Mouse (Mus musculus) liver, embryonic 14.5 days (tissue): ENCODE measurements around the gene Lgals12.
A peak's percentile ranks its signal among the peaks of the same experiment; 100 is the strongest.

Source experiments
- CTCF ChIP-seq: IDR thresholded peaks from 2 replicates; pipeline ENCODE4 v1.5.1; 2016; ENCODE audit warnings: antibody characterized with exemption, low read depth, control low read depth
- EP300 ChIP-seq: IDR thresholded peaks from 2 replicates; pipeline ENCODE4 v1.6.1; 2016; ENCODE audit warnings: antibody characterized with exemption, low read depth

DNA sequence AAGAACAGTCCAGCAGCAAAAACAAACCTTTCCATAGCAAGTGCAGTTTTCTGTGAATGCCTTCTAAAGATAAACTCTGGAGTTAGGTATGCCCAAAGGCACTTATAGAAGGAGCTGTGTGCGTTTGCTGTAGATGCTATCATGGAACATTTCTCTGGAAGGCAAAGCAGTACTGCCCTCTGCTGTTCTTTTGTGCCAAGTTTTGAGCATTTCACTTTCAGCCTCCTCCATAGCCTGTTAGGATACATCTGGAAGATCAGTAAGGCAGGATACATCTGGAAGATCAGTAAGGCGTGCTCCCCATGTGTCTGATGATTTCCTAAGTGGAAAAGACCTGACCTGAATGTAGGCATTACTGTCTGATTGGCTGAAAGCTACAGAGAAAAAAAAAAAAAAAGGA is 11.5 kb downstream of the Lgals12 start:
- TF ChIP-seq CTCF = peak; percentile 63
- no peak for TF ChIP-seq EP300
